Mouse (Mus musculus) cerebellum, postnatal 4 days (tissue): ENCODE results near the gene N4bp1.

Experiments
- DNase-seq, 2 experiments: peaks; one replicate each; pipeline ENCODE4 v3.0.0; 2022; ENCODE audit warnings: low spot score in 2 of 2, mixed read lengths in 1 of 2

The N4bp1 gene

DNA sequence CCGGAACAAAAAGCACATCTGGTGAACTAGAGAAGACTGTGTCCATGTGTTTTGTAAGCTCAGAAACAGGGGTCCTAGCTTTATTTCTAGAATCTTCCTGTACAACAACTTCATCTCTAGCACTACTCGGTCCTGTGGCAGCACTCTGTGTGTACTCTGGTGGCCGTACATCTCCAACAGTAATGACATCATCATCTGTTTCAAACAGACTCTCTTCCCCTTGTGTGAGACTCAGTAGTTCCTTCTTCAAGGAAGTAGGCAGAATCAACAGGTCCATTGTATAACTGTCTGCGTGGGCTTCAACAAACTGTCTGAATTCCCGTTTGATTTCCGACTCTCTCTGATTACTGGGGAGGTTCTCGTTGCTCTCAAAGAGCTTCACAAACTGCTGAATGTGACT, 23.5 kb downstream of the N4bp1 start:
- no peak for DNase-seq

DNA sequence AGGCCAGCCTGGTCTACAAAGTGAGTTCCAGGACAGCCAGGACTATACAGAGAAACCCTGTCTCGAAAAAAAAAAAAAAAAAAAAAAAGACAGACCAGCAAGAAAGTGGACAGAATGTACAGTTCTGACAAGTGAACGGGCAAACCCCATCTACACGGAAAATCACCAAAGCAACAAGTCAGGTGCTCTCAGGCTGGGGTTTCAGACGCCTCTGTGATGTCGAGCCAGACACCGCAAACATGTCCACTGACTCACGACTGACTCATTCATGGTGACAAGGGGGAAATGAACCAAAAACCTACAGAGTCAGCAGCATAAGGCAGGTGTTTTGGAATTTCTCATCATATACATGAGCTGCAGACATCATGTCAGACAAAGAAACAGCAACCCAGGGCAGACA, 28.8 kb downstream of the N4bp1 start:
- DNase-seq, result no peak

- no peak for DNase-seq
Measured at GRCm38 (mm10) chr8:86854686-86855085, 30.4 kb downstream of the N4bp1 start.

- no peak for DNase-seq
Measured at GRCm38 (mm10) chr8:86853989-86854373, 31.1 kb downstream of the N4bp1 start.

DNA sequence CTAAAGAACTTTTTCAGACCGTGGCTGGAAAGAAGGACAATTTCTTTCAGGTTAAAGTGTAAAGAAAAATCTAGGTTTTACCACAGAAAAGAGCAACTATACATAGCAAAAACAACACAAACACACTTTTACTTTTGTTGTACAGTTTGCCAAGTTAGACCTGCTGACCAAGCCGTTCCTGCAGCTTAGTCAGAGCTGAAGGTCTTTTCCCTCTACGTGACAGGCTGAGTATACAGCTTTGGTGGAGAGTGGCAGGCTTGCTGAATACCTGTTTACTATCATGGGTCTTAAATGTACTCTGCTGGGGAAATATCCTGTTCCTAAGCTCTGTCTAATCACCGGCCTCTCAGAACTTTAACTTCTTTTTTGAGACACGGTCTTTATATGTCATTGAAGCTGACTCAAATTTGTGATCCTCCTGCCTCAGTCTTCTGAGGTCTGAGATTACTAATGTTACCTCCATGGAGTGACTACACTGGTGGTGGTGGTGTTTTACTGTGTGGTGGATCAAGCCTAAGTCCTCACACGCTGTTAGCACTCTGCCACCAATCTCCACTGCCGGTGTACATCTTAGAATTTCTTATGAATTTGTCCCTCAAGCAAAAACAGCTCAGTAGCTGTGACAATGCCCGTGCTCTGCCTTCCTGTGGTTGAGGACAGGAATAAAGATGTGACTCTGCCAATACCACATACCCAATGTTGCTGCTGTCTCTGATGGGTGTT, 31.6 kb downstream of the N4bp1 start:
- no peak for DNase-seq

DNA sequence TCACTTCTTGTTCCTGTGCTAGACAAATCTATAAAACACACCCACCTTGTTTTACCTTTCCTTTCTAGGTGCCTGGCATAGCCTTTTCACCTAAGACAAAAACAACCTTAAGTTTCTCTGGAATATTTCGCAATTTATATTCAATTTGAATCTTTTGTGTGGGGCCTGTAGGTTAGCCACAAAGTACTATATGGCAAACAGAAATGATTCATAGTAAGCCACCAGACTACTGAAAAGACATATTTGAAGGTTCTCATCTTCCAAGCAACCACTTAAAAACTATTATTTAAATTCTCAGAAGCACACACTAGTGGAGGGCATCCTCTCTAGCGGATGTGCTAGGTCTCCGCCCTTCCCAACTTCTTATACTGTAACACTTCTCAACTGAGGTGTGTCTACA, 32.6 kb downstream of the N4bp1 start:
- DNase-seq, result no peak

DNA sequence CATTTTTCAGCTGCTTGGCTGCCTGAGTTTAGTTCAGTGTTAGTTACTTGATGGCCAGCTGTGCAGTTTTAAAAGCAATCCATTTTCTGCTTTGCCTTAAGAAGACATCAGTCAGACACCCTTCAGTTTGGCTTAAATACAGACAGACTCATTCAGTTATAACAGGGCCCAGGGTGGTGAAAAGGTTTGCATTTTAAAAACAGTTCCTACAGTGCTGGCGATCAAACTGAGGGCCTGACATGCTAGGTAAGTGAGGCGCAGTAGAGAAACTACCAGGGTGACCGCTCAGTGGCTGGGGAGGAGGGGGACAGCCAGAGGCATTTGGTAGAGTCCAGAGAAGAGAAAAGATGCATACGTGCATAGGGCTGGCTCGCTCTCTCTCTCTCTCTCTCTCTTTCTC, 36.2 kb downstream of the N4bp1 start:
- DNase-seq, result no peak

- DNase-seq, result no peak
Measured at GRCm38 (mm10) chr8:86848401-86848800, 36.7 kb downstream of the N4bp1 start.

GRCm38 (mm10) chr8:86847091-86847490, 38.0 kb downstream of the N4bp1 start:
- no peak for DNase-seq

GRCm38 (mm10) chr8:86845875-86846274, 39.2 kb downstream of the N4bp1 start:
- DNase-seq, result no peak

DNA sequence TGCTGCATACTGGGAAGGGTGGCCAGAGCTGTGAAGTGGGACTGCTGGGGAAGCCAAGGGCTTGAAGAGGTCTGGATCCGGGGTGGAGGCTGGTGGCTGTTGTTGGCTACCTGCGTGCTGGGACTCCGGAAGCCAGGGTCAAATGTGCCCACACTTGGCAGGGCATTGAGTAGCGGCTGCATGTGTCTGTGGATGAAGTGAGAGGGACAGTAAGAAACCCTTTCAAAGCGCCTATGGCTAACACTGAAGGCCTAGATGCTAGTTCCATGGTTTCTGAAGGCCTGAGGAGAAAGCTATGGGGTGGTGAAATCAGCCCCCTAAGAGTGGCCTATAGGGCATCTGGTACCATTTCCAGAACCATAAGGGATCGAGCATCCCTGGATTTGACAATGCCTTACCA, 40.2 kb downstream of the N4bp1 start:
- DNase-seq, result no peak

GRCm38 (mm10) chr8:86843896-86844295, 41.2 kb downstream of the N4bp1 start:
- peak in 1 of 2 experiments; percentile 45 for DNase-seq

DNA sequence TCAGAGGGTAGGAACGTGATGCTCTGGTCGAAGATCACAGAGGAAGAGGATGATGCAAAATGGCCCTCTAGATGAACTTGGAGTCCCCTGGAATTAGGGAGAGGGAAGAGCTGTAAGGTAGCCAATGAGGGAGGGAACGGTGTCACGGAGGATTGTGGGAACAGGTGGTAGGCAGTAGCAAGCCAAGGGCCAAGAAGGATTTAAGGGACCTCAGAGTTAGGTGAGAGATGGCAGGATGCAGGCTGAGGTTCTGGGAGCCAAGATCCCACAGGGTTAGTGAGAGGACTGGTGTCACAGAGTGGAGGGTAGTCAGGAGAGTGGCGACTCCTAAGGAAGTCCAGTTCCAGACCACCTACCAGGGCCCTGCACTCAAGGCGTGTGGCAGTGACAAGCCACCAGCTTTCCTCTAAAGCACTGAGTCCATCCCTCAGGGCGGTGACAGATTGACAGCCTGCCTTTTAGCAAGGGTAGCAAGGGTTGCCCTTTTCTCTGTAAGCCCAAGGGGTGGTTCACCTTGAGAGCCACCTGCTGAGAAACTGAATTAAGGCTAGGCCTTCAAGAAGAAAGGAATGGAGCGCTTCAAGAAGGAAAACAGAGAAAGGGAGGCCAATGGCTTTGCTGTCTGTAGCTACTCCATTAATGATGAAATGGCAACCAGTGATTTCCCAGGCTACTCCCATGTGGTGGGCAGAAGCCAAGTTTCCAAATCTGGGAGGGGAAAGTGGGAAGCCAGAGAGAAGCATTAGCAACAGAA, 43.3 kb downstream of the N4bp1 start:
- DNase-seq, result no peak

DNA sequence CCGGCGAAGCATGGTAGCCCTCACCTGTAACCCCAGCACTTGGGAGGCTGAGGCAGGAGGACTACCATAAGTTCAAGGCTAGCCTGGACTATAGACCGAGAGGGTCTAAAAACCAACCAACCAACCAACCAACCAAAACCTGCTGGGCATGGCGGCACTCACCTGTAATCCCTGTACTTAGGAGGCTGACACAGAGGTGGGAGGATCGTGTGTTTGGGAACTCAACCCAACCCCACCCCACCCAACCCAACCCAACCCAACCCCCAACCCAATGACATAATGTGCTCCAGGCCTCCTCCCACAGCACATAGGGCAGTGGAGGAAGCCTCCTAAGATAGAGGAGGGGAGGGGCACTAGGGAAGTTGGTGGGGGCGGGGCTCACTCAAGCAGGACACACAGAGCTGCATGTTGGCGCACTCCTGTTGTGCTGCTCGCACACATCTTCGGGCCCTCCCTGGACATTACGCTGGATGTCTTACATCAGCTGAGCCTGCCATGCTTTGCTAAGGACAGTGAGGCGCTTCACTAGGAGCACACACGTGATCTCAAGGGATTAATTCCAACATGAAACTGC, 44.9 kb downstream of the N4bp1 start:
- no peak for DNase-seq

GRCm38 (mm10) chr8:86838707-86839438, 46.2 kb downstream of the N4bp1 start:
- DNase-seq, result no peak

GRCm38 (mm10) chr8:86837234-86837633, 47.8 kb downstream of the N4bp1 start:
- no peak for DNase-seq

DNA sequence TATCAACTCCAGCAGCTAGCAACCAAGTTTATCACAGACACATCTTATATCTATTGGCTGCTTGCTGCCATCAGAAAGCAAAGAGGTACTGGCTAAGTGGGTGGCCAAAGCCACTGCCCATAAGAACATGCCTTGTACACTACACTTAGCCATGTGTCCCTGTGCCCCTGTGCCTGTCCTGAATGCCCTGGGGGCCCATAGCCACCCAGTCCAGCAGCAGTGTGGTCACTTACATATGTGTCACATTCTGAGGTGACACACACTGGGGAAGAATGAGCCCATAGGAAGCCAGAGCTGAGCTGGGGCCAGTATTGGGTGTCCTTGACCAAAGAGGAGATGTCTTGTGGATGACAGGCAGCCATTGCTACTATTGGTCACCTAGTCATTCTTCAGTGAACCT, 49.2 kb downstream of the N4bp1 start:
- DNase-seq, result no peak

- no peak for DNase-seq
Measured at GRCm38 (mm10) chr8:86834496-86835260, 50.4 kb downstream of the N4bp1 start.

DNA sequence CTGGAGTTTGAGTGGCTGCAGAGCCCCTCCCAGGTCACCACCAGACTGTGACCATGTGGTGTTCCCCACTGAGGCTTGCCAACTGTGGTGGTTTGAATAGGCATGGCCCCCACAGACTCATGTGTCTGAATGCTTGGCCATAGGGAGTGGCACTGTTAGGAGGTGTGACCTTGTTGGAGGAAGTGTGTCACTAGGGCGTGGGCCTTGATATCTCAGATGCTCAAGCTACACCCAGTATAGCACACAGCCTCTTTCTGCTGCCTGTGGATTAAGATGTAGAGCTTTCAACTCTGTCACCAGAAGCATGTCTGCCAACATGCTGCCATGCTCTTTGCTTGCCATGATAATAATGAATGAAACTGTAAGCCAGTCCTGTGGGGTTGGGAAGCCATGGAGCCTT, 51.1 kb downstream of the N4bp1 start:
- no peak for DNase-seq

DNA sequence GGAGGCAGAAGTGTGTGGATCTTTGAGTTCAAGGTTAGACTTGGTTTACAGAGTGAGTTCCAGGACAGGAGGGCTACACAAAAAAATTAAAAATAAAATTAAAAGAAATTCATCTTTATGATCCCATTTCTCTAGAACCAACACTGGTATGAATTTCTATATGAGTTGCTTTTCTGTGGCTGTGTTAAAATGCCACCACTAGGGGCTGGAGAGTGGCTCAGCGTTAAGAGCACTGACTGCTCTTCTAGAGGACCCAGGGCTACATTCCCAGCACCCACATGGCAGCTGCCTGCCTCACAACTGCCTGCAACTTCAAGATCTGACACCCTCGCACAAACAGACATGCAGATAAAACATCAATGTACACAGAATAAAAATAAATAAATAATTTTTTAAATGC, 56.1 kb downstream of the N4bp1 start:
- DNase-seq, result no peak

DNA sequence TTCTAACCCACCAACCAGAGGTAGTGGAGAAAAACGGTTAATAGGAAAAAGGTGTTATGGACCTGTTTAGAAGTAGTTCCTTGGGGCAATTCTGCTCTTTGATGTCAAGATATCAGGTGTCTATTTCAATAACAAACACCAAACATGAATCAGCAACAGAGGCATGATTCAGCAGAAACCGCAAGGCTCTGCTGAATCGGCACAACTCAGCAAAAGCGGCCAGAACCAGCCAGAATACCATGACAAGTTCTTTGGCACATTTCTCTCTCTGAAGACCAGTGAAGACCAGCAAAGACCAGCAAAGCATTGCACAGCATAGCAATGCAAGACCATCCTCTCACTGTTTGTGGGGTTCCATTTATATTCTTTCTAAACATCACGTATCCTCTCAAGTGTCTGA, 57.9 kb downstream of the N4bp1 start:
- no peak for DNase-seq

DNA sequence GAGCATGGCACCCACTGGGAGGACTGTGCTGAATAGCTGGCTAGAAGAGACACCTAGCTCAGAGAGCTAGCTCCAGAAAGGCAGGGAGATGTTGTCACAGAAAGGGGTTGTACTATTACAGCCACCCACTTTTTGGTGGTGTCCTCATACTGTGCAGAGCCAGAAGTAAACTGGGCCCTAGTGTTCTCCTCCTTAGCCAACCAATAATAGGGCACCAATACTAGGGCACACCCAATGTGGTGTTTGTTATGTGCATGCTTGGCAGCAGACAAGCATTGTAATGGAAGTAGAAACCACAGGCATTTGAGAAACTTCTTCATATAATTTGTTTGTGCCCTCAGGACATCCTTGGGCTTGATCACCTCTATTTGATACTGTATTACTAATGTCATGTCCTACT, 58.5 kb downstream of the N4bp1 start:
- no peak for DNase-seq
